Mouse (Mus musculus) limb, embryonic 13.5 days (tissue): ENCODE results near the gene Synpr. TPM values are rescaled to one million over a fixed set of nuclear protein-coding genes. Genes with fewer than 3 reads are reported as not detected.
A peak's percentile ranks its signal among the peaks of the same experiment; 100 is the strongest.

ENCODE experiments used
- ATAC-seq: fragments of 200-750 bp; cut with Nextera tagmentation; 2 replicates; pipeline ENCODE4 v1.8.0; 2017; ENCODE audit warnings: low read depth, moderate number of reproducible peaks, moderate TSS enrichment; ENCODE audit not compliant: low FRiP score
- H3K27ac ChIP-seq: fragments of 300-500 bp; sonication (generic); 2 replicates; pipeline ENCODE4 v1.5.1; 2015; ENCODE audit warnings: inconsistent platforms, mild to moderate bottlenecking, moderate library complexity
- H3K27me3 ChIP-seq: fragments of 300-500 bp; sonication (generic); 2 replicates; pipeline ENCODE4 v1.6.1; 2015; ENCODE audit warnings: mild to moderate bottlenecking, inconsistent platforms
- H3K36me3 ChIP-seq: fragments of 300-500 bp; sonication (generic); 2 replicates; pipeline ENCODE4 v1.6.1; 2015; ENCODE audit warnings: inconsistent platforms, mild to moderate bottlenecking, moderate library complexity
- H3K4me1 ChIP-seq: fragments of 300-500 bp; sonication (generic); 2 replicates; pipeline ENCODE4 v1.6.1; 2015; ENCODE audit warnings: inconsistent platforms
- H3K4me2 ChIP-seq: fragments of 300-500 bp; sonication (generic); replicated peaks from 2 replicates; pipeline ENCODE4 v1.6.1; 2015; ENCODE audit warnings: inconsistent platforms, mild to moderate bottlenecking, moderate library complexity
- H3K4me3 ChIP-seq: fragments of 300-500 bp; sonication (generic); 2 replicates; pipeline ENCODE4 v1.5.1; 2015; ENCODE audit warnings: moderate library complexity, mild to moderate bottlenecking, inconsistent platforms
- H3K9ac ChIP-seq: fragments of 300-500 bp; sonication (generic); 2 replicates; pipeline ENCODE4 v1.6.1; 2015; ENCODE audit warnings: mild to moderate bottlenecking, inconsistent platforms
- H3K9me3 ChIP-seq: fragments of 300-500 bp; sonication (generic); 2 replicates; pipeline ENCODE4 v1.6.1; 2016; ENCODE audit warnings: inconsistent platforms
- WGBS: fragments of 180-500 bp; shearing (Covaris S2); methylation state at CpG from one replicate; pipeline ENCODE4 v1.1.7; 2015; 5-methylcytosine and 5-hydroxymethylcytosine counted together
- polyA plus RNA-seq: library from polyadenylated mRNA; unstranded; fragments of >200 nt; fragmentation: Nextera tagmentation; extraction: Ambion mirVana; gene quantifications from 2 replicates; pipeline ENCODE4 v1.2.1, GENCODE M21; 2015

Gene Synpr
- polyA plus RNA-seq, 1 experiment from 2014 or later, result 4.6 TPM

GRCm38 (mm10) chr14:13294200-13294599, 9.6 kb downstream of the Synpr start:
- no peak for ATAC-seq
- Histone ChIP-seq H3K36me3 (no peaks in the 10 kb centered on the region), H3K9ac (no peak overlapping the region), H3K4me2 (no peak overlapping the region), H3K4me1 (no peaks in the 10 kb centered on the region), H3K27me3 (no peaks in the 10 kb centered on the region), H3K27ac (no peak overlapping the region), H3K9me3 (no peaks in the 10 kb centered on the region), H3K4me3 (no peak overlapping the region)
- 74% methylated on average over 3 of the region's 3 CpGs for WGBS

GRCm38 (mm10) chr14:13314323-13314722, 29.7 kb downstream of the Synpr start:
- H3K9ac ChIP-seq, result no peak overlapping the region
- WGBS, result 61% methylated on average over 1 of the region's 1 CpGs
- ATAC-seq, result no peak

GRCm38 (mm10) chr14:13328461-13328860, 43.9 kb downstream of the Synpr start:
- no peaks in the 10 kb centered on the region for H3K9me3 ChIP-seq
- H3K27ac ChIP-seq, result no peak overlapping the region
- no peak overlapping the region for H3K4me2 ChIP-seq
- no peak overlapping the region for H3K4me3 ChIP-seq
- 88% methylated on average over 2 of the region's 2 CpGs for WGBS
- H3K27me3 ChIP-seq, result no peaks in the 10 kb centered on the region
- H3K4me1 ChIP-seq, result no peaks in the 10 kb centered on the region
- no peaks in the 10 kb centered on the region for H3K36me3 ChIP-seq
- no peak overlapping the region for H3K9ac ChIP-seq
- ATAC-seq, result no peak

More at GRCm38 (mm10) chr14:13314323-13314722, 29.7 kb downstream of the Synpr start:
- H3K4me3 ChIP-seq, result no peak overlapping the region
- H3K4me1 ChIP-seq, result no peaks in the 10 kb centered on the region
- H3K4me2 ChIP-seq, result no peak overlapping the region
- no peaks in the 10 kb centered on the region for H3K9me3 ChIP-seq
- H3K27me3 ChIP-seq, result no peaks in the 10 kb centered on the region
- no peaks in the 10 kb centered on the region for H3K36me3 ChIP-seq
- H3K27ac ChIP-seq, result no peak overlapping the region

GRCm38 (mm10) chr14:13332497-13333306, 48.1 kb downstream of the Synpr start:
- Histone ChIP-seq H3K4me1 (no peaks in the 10 kb centered on the region), H3K36me3 (no peaks in the 10 kb centered on the region), H3K4me3 (no peak overlapping the region), H3K9me3 (no peaks in the 10 kb centered on the region), H3K9ac (no peak overlapping the region), H3K27me3 (no peaks in the 10 kb centered on the region), H3K27ac (no peak overlapping the region), H3K4me2 (no peak overlapping the region)
- ATAC-seq, result no peak
- 63% methylated on average over 10 of the region's 10 CpGs for WGBS

GRCm38 (mm10) chr14:13333372-13333771, 48.8 kb downstream of the Synpr start:
- Histone ChIP-seq H3K27me3 (no peaks in the 10 kb centered on the region), H3K27ac (no peak overlapping the region), H3K9me3 (no peaks in the 10 kb centered on the region), H3K9ac (no peak overlapping the region), H3K36me3 (no peaks in the 10 kb centered on the region), H3K4me2 (no peak overlapping the region), H3K4me3 (no peak overlapping the region), H3K4me1 (no peaks in the 10 kb centered on the region)
- WGBS, result 61% methylated on average over 5 of the region's 5 CpGs
- no peak for ATAC-seq

- no peak overlapping the region for H3K27ac ChIP-seq
- ATAC-seq, result no peak; the same call in 1 of the 2 replicates
- H3K4me2 ChIP-seq, result no peak overlapping the region
- no peaks in the 10 kb centered on the region for H3K36me3 ChIP-seq
- H3K9me3 ChIP-seq, result no peaks in the 10 kb centered on the region
- H3K27me3 ChIP-seq, result no peaks in the 10 kb centered on the region
- H3K9ac ChIP-seq, result no peak overlapping the region
- H3K4me3 ChIP-seq, result no peak overlapping the region
- 42% methylated on average over 4 of the region's 4 CpGs for WGBS
- no peaks in the 10 kb centered on the region for H3K4me1 ChIP-seq
Observed at GRCm38 (mm10) chr14:13336162-13336561, 51.6 kb downstream of the Synpr start.

GRCm38 (mm10) chr14:13340688-13341087, 56.1 kb downstream of the Synpr start:
- Histone ChIP-seq H3K4me1 (no peaks in the 10 kb centered on the region), H3K27ac (no peak overlapping the region), H3K9me3 (no peaks in the 10 kb centered on the region), H3K27me3 (no peaks in the 10 kb centered on the region), H3K9ac (no peak overlapping the region), H3K36me3 (no peaks in the 10 kb centered on the region), H3K4me3 (no peak overlapping the region), H3K4me2 (no peak overlapping the region)
- ATAC-seq, result no peak
- 88% methylated on average over 4 of the region's 4 CpGs for WGBS

- WGBS, result 62% methylated on average over 2 of the region's 2 CpGs
- no peak overlapping the region for H3K9ac ChIP-seq
- H3K36me3 ChIP-seq, result no peaks in the 10 kb centered on the region
- H3K4me1 ChIP-seq, result peaks cover 4% of the 10 kb centered on the region; the same call in 1 of the 2 replicates
- no peaks in the 10 kb centered on the region for H3K9me3 ChIP-seq
- no peak overlapping the region for H3K4me3 ChIP-seq
- no peaks in the 10 kb centered on the region for H3K27me3 ChIP-seq
- ATAC-seq, result no peak
- no peak overlapping the region for H3K4me2 ChIP-seq
- no peak overlapping the region for H3K27ac ChIP-seq
Observed at GRCm38 (mm10) chr14:13344240-13344639, 59.7 kb downstream of the Synpr start.

- no peaks in the 10 kb centered on the region for H3K9me3 ChIP-seq
- WGBS, result 23% methylated on average over 4 of the region's 4 CpGs
- no peaks in the 10 kb centered on the region for H3K36me3 ChIP-seq
- ATAC-seq, result no peak
- H3K27me3 ChIP-seq, result no peaks in the 10 kb centered on the region
- H3K9ac ChIP-seq, result no peak overlapping the region
- no peak overlapping the region for H3K27ac ChIP-seq
- H3K4me2 ChIP-seq, result no peak overlapping the region
- H3K4me1 ChIP-seq, result peaks cover 7% of the 10 kb centered on the region; the same call in 1 of the 2 replicates
- H3K4me3 ChIP-seq, result no peak overlapping the region
Observed at GRCm38 (mm10) chr14:13349170-13349865, 64.7 kb downstream of the Synpr start.

- H3K27me3 ChIP-seq, result no peaks in the 10 kb centered on the region
- H3K36me3 ChIP-seq, result no peaks in the 10 kb centered on the region
- no peak overlapping the region for H3K4me3 ChIP-seq
- H3K9ac ChIP-seq, result no peak overlapping the region
- H3K4me1 ChIP-seq, result peaks cover 8% of the 10 kb centered on the region; the same call in 1 of the 2 replicates
- H3K9me3 ChIP-seq, result no peaks in the 10 kb centered on the region
- ATAC-seq, result no peak
- no peak overlapping the region for H3K4me2 ChIP-seq
- no peak overlapping the region for H3K27ac ChIP-seq
- 25% methylated on average over 5 of the region's 5 CpGs for WGBS
Observed at GRCm38 (mm10) chr14:13354154-13354553, 69.6 kb downstream of the Synpr start.

- no peaks in the 10 kb centered on the region for H3K9me3 ChIP-seq
- no peak overlapping the region for H3K4me3 ChIP-seq
- H3K4me2 ChIP-seq, result no peak overlapping the region
- no peak overlapping the region for H3K27ac ChIP-seq
- no peaks in the 10 kb centered on the region for H3K27me3 ChIP-seq
- H3K36me3 ChIP-seq, result no peaks in the 10 kb centered on the region
- 11% methylated on average over 7 of the region's 7 CpGs for WGBS
- no peak overlapping the region for H3K9ac ChIP-seq
- 0 out of 2 replicates have a peak, but pooled peaks cover 4% of the 10 kb centered on the region for H3K4me1 ChIP-seq
- peak; percentile 37; the same call in 1 of the 2 replicates for ATAC-seq
Observed at GRCm38 (mm10) chr14:13355569-13356362, 71.2 kb downstream of the Synpr start.
